Mouse (Mus musculus): Measurements from ENCODE around the gene Htra1.

Htra1 gene

GRCm38 (mm10) chr7:130935793-130936471, at the start of gene Htra1:
Gene Htra1 (plus strand): TSS chr7:130936111.
- DNase-seq (ENCODE audit: low read depth, low spot score): peak; percentile 66

GRCm38 (mm10) chr7:130886246-130886645, 49.7 kb upstream of the Htra1 start:
- DNase-seq (ENCODE audit: low read depth, low spot score): no peak

GRCm38 (mm10) chr7:130887946-130888345, 48.0 kb upstream of the Htra1 start:
- no peak for DNase-seq (ENCODE audit: low read depth, low spot score)

DNA sequence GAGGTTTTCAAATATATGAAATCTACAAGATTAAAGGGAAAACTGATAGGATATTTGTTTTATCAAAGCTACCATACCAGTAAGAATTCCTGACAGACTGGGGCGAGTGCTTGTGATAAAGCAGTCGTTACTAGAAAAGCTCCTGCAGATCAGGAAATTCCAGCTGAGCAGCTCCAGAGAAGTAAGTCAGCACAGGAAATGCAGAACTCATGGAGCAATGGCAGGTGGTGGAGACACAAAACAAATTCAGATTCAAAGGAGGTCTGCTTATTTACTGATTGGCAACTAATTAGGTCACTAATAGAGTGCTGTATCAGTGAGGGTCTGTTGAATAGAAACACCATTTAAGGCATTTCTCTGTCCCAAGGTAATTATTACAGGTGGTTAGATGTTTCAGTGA, 45.0 kb upstream of the Htra1 start:
- no peak for DNase-seq (ENCODE audit: low read depth, low spot score)

DNA sequence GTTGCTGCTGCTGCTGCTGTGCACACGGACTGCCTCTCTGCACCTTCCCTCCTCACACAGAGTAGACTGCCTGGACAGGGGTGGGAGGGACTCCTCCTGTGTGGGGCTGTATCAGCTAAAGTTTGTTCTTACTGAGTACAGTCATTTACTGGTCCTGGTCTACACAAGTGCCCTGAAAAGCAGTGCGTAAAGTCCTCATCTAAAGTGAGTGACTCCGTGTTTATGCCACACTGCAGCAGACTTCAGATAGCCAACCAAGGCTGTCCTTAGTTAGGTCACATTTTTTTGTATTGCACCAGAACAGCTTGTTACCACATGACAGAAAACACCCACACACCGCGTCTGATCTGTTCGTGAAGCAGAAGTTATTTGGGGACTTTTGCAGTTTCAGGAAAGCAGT, 42.9 kb upstream of the Htra1 start:
- peak; percentile 34 for DNase-seq (ENCODE audit: low read depth, low spot score)

DNA sequence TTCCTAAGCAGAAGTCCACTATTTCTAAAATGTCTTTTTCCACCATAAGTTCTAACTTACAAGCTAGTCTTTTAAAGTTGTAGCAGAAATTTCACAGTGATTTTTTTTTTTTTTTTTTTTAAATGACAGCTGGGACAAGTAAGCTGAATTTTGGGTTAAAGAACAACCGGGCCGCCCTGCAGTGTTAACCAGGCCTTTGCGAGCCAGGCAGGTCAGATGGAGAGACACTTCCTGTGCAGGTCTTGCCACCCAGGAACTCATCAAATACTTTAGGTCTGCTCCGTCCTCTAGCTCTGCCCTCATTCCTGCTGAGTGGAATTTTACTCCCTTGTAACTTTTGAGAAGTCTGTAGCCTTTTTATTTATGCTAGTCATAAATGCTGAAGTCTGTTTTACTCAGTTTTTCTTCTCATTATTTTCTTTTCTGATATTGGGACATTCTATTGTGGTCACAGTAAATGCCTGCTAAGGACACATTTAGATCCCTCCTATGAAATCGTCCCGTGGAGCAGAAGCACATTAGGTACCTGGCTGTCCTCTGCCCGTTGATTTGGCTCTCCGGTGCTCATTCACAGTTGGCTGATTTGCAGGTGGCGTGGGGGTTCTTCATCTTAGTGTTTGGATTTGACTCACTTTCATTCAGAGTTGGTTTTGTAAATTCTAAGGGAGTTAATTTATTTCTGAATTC, 40.8 kb upstream of the Htra1 start:
- no peak for DNase-seq (ENCODE audit: low read depth, low spot score)

DNA sequence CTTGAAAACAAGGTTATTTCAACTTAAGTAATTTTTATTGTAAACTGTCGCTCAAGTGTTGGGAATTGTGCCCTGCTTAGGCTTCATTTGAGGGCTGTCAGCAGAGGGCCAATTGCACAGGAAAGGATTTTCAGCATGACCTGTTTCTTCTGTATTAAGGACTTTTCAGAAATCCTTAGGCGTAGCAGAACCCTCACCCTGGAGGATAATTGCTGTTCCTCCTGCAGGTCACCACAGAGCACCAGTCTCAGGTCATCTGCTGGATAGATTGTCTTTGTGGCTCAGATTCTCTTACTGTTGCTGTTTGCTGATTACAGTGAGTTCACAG, 40.3 kb upstream of the Htra1 start:
- no peak for DNase-seq (ENCODE audit: low read depth, low spot score)

DNA sequence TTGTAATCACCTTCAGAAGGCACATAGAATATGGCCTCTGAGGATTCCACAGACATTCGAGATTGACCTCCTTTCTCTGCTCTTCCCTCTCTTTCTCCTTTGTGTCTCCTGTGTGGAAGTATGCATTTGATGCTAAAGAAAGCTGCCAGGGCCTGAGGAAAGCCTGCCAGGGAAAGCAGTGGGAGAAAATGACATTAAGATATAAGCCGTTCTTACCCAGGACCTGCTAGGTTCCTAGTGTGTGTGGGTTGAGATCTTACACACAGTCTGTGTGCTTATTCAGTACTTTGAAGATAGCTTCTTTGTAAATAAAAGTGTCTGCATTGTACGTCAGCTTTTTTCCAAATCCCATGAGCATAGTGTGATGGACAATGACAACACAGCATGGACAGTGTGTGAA, 39.8 kb upstream of the Htra1 start:
- DNase-seq (ENCODE audit: low read depth, low spot score): no peak

DNA sequence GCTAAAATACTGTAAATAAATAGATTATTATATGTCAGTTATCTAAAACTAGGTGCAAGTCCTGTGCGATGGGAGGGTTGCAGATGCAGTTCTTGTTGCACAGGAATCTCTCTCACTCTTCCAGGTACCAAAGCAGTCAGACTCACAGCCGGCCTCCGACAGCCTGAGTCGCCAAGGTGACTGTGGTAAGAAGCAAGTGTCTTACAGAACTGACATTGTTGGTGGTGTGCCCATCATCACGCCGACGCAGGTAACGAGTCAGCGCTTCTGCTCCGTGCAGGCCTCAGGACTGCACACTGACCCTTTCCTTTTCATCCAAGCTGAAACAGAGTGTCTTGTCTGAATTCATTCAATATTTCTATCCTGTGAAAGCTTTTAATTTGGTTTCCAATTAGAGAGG, 38.7 kb upstream of the Htra1 start:
- no peak for DNase-seq (ENCODE audit: low read depth, low spot score)

DNA sequence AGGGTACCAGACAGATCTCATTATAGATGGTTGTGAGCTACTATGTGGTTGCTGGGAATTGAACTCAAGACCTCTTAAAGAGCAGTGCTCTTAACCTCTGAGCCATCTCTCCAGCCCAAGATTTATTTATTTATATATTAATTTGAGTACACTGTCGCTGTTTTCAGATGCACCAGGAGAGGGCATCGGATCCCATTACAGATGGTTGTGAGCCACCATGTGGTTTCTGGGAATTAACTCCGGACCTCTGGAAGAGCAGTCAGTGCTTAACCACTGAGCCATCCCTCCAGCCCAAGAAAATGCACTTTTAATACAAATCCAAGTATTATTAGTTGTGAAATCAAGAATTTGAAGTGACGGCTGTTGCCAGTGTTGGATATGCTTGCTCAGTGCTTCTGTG, 37.5 kb upstream of the Htra1 start:
- DNase-seq (ENCODE audit: low read depth, low spot score): no peak

DNA sequence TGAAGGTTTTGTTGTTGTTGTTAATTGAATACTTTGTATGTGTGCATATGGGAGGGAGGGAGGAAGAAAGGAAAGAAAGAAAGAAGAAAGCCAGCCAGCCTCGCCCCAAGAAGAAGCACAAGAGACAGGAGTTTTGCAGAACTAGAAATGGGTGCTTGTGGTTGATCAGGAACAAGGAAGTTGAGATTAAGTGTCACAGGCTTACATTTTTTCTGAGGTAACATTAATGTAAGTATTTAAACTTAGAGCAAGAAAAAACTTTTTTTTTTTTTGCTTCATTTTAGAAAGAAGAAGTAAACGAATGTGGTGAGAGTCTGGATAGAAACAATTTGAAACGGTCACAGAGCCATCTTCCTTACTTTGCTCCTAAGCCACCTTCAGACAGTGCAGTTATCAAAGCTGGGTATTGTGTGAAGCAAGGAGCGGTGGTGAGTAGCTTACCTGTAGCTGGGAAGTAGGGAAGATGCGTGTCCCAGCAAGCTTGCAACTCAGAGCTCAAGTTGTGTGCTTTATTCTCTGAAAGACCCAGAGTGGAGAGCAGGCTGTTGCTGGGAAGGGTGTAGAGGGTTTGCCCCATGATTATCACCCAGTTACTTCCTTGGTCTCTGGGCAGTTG, 35.6 kb upstream of the Htra1 start:
- DNase-seq (ENCODE audit: low read depth, low spot score): no peak

DNA sequence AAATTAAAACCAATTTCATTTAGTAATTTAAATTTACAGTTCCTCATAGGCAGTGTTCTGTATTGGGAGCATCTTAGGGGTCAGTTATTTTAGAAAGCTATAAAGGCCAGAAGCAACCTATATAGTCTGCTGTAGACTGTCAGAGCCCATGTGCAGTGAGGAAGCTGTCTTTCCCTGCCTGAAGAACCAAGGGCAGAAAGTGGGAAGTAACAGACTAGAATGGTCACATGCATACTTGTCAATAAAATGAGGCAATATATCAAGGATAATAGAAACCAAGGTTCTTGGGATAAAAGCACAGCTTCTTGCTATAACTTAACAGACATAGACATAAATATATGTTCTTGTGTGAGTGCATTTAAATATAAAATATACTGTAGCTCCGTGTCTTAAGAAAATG, 33.0 kb upstream of the Htra1 start:
- DNase-seq (ENCODE audit: low read depth, low spot score): no peak

DNA sequence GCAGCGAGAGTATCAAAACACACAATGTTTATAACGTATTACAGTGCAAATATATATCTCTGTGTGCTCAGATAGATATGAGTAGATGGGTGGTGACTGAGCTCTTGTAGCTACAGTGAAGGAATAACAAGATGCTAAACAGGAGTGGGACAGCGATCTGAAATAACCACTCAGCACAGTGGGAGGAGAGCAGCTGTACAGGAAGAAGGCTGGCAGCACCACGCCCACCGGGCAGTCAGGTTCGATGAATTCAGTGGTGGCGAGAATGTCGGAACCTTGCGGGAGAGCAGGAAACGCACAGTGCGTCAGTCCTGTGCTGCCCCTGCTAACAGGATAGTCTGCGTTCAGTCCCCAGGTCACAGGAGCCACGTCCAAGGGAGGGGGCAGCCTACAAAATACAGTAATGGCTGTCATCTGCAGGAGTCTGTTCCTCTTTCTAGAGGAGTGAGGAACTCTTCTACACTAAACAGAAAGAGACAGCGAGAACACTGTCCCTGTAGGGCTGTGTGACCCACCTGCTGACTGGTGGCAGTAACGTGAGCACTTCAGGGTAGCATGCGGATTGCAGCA, 32.3 kb upstream of the Htra1 start:
- no peak for DNase-seq (ENCODE audit: low read depth, low spot score)

GRCm38 (mm10) chr7:130904571-130905365, 31.1 kb upstream of the Htra1 start:
- no peak for DNase-seq (ENCODE audit: low read depth, low spot score)

DNA sequence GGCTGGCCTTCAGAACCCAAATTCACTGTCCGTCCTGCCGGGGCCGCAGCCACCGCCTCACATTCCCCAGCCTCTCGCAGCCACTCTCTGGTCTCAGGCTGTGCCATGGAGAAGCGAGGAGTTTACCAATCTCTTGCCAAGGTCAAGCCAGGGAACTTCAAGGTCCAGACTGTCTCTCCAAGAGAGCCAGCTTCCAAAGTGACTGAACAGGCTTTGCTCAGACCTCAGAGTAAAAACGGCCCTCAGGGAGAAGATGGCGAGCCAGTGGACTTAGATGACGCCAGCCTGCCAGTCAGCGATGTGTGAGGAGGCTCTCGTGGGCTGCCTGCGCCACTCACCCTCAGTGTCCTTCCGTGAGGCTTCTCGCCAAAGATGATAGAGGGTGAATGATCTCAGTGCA, 25.1 kb upstream of the Htra1 start:
- DNase-seq (ENCODE audit: low read depth, low spot score): no peak

DNA sequence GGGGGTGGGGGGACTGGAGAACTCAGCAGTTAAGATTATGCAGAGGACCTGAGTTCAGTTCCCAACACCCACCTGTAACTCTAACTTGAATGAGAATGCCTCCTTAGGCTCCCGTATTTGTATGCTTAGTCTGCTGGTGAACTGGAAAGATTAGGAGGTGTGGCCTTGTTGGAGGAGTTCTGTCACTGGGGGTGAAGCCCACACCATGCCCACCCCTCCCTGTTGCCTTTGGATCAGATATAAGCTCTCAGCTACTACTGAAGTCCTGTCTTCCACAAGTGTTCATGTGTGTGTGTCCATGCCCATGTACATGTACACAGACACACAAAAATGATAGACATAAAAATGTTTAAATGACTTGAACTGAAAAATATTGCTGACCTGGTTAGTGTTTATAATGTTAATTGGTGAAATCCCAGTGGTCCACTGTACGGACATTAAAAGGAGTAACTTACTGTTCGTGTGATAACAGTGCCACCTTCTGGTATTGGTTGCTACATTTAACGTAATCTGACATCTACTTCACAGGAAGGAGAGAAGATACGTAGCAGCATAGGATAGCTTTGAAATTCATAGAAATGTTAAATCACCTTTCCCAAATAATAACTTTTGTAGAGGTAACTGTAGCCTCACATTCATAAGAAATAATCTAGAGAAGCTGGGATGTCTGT, 21.1 kb upstream of the Htra1 start:
- DNase-seq (ENCODE audit: low read depth, low spot score): no peak

DNA sequence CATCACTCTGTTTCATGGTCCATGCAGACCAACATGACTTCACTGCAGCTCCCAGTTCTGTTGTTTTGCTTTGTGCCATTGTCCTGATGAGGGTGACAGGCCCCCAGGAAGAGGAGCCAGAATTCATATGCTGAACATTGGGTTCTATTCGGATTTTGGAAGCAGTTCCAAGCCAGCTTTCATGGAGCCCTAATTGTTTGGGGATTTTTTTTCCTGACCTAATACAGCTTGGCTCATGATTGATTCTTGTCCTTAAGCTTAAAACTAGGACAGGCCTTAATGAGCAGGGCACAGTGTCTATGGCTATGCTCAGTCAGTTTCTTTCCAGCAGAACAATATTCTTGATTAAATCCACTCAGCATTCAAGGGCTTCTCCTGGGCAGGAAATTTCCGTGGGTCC, 17.7 kb upstream of the Htra1 start:
- DNase-seq (ENCODE audit: low read depth, low spot score): no peak

- DNase-seq (ENCODE audit: low read depth, low spot score): no peak
Measured at GRCm38 (mm10) chr7:130922981-130923731, 12.8 kb upstream of the Htra1 start.

GRCm38 (mm10) chr7:130930401-130930800, 5.5 kb upstream of the Htra1 start:
- no peak for DNase-seq (ENCODE audit: low read depth, low spot score)

- no peak for DNase-seq (ENCODE audit: low read depth, low spot score)
Measured at GRCm38 (mm10) chr7:130932921-130933320, 3.0 kb upstream of the Htra1 start.

GRCm38 (mm10) chr7:130934654-130935053, 1.3 kb upstream of the Htra1 start:
- no peak for DNase-seq (ENCODE audit: low read depth, low spot score)

All from skeletal muscle tissue, adult 2 months (tissue).